Comparison of ENCODE assay signal across 18 mouse cellular contexts in genomic region chr6:62198768-62199167, GRCm38 (mm10).
DNase-seq lines count a peak whose midpoint lies in the region; ATAC-seq lines count a peak whose summit lies in the region.
"Had no signal": no experiment of that assay in that cellular context is flagged by ENCODE, and none has a peak within 500 bp of the region (broad histone marks: within the 10 kb centered on the region; RNA-seq: fewer than 3 reads in every experiment).

No protein-coding gene starts in this region.

- H3K36me3 ChIP-seq in hindbrain, embryonic 16.5 days (ENCODE audit: control insufficient read depth, insufficient read depth, low read length), result no peaks in the 10 kb centered on the region
- H3K36me3 ChIP-seq in hindbrain, embryonic 11.5 days (ENCODE audit: control insufficient read depth, insufficient read depth, low read length), result no peaks in the 10 kb centered on the region
- H3K36me3 ChIP-seq: liver, embryonic 15.5 days; midbrain, embryonic 15.5 days had no signal

- H3K27me3 ChIP-seq in hindbrain, embryonic 16.5 days (replicated peaks; ENCODE audit: control insufficient read depth, insufficient read depth, low read length), result no peaks in the 10 kb centered on the region
- H3K27me3 ChIP-seq in hindbrain, embryonic 11.5 days (ENCODE audit: control insufficient read depth, insufficient read depth, low read length), result no peaks in the 10 kb centered on the region
- H3K27me3 ChIP-seq: forebrain, embryonic 13.5 days; liver, embryonic 15.5 days; midbrain, embryonic 15.5 days had no signal

- H3K4me2 ChIP-seq in hindbrain, embryonic 16.5 days (ENCODE audit: low read length), result 0 out of 2 replicates have a peak overlapping the region, but pooled peaks have one; percentile 11
- H3K4me2 ChIP-seq in hindbrain, embryonic 11.5 days (replicated peaks; ENCODE audit: low read depth, low read length), result no peak overlapping the region
- H3K4me2 ChIP-seq: forebrain, embryonic 13.5 days; liver, embryonic 15.5 days; midbrain, embryonic 15.5 days had no signal

- no peaks in the 10 kb centered on the region for H3K9me3 ChIP-seq in hindbrain, embryonic 16.5 days (ENCODE audit: control insufficient read depth, low read length)
- H3K9me3 ChIP-seq in hindbrain, embryonic 11.5 days (ENCODE audit: control insufficient read depth, low read length), result no peaks in the 10 kb centered on the region
- H3K9me3 ChIP-seq: forebrain, embryonic 13.5 days; liver, embryonic 15.5 days; midbrain, embryonic 15.5 days had no signal

- WGBS in hindbrain, embryonic 16.5 days, result 37% methylated on average over 6 of the region's 6 CpGs
- WGBS in hindbrain, embryonic 11.5 days, result 67% methylated on average over 6 of the region's 6 CpGs

- peak; percentile 69 for ATAC-seq in hindbrain, embryonic 16.5 days
- ATAC-seq in hindbrain, embryonic 11.5 days (ENCODE audit: low FRiP score), result no peak
- ATAC-seq: activated CD4-positive, CD25-positive, alpha-beta regulatory T cell, adult 4 months; forebrain, embryonic 13.5 days; lung, postnatal 0 days; midbrain, embryonic 15.5 days had no signal

- peak; percentile 21 to 24 for DNase-seq in cerebellum, postnatal 25 days
- no peak for DNase-seq in cerebellum, adult 11-12 months
- DNase-seq in hindbrain, embryonic 11.5 days (ENCODE audit: low spot score), result no peak
- DNase-seq in right cerebral cortex, adult 2 months (ENCODE audit: low spot score in 2 of 2), result peak; percentile 16 to 21
- no peak for DNase-seq in right cerebral cortex, postnatal 14 days
- DNase-seq in kidney, postnatal 25 days, result no peak
- DNase-seq: adrenal gland, postnatal 14 days; cerebellum, postnatal 14 days; gastrocnemius, postnatal 14 days; kidney, adult 9 months; kidney, postnatal 4 days; thymus, postnatal 36 days had no signal

- no peak overlapping the region for H3K9ac ChIP-seq in hindbrain, embryonic 16.5 days (ENCODE audit: low read depth, low read length)
- no peak overlapping the region for H3K9ac ChIP-seq in hindbrain, embryonic 11.5 days (ENCODE audit: low read depth, low read length)
- H3K9ac ChIP-seq: forebrain, embryonic 13.5 days; liver, embryonic 15.5 days; midbrain, embryonic 15.5 days had no signal

- H3K4me3 ChIP-seq in hindbrain, embryonic 16.5 days (ENCODE audit: low read length), result no peak overlapping the region
- no peak overlapping the region for H3K4me3 ChIP-seq in hindbrain, embryonic 11.5 days (ENCODE audit: low read depth, low read length)
- H3K4me3 ChIP-seq: forebrain, embryonic 13.5 days; liver, embryonic 15.5 days; midbrain, embryonic 15.5 days had no signal

- H3K27ac ChIP-seq in hindbrain, embryonic 16.5 days (ENCODE audit: low read depth, low read length), result no peak overlapping the region
- H3K27ac ChIP-seq in hindbrain, embryonic 11.5 days (ENCODE audit: low read depth, low read length), result no peak overlapping the region
- H3K27ac ChIP-seq: forebrain, embryonic 13.5 days; liver, embryonic 15.5 days; midbrain, embryonic 15.5 days had no signal

- no peaks in the 10 kb centered on the region for H3K4me1 ChIP-seq in hindbrain, embryonic 16.5 days (ENCODE audit: control insufficient read depth, insufficient read depth, low read depth, low read length)
- no peaks in the 10 kb centered on the region for H3K4me1 ChIP-seq in hindbrain, embryonic 11.5 days (replicated peaks; ENCODE audit: control insufficient read depth, insufficient read depth, low read length)
- H3K4me1 ChIP-seq: forebrain, embryonic 13.5 days; liver, embryonic 15.5 days had no signal

Comparison
In these comparisons a context has a peak if more than half of its experiments do, and no peak if none do; other contexts are left out.
1. DNase-seq: peak in cerebellum, postnatal 25 days (2 of 2) and right cerebral cortex, adult 2 months (2 of 2); none in cerebellum, adult 11-12 months (single experiment), hindbrain, embryonic 11.5 days (single experiment), right cerebral cortex, postnatal 14 days (single experiment) and kidney, postnatal 25 days (0 of 2).